Mouse (Mus musculus) embryonic facial prominence, embryonic 13.5 days (tissue): Measurements from ENCODE around the gene H2-Oa. TPM values are rescaled to one million over a fixed set of nuclear protein-coding genes. Genes with fewer than 3 reads are reported as not detected.

ENCODE experiments used
- ATAC-seq: fragments of 200-750 bp; cut with Nextera tagmentation; 2 replicates; pipeline ENCODE4 v1.8.0; 2017; ENCODE audit warnings: low read depth; ENCODE audit not compliant: insufficient number of reproducible peaks, insufficient read depth, low FRiP score, low TSS enrichment
- H3K27ac ChIP-seq: fragments of 300-500 bp; sonication (generic); 2 replicates; pipeline ENCODE4 v1.5.1; 2015; ENCODE audit warnings: moderate library complexity, mild to moderate bottlenecking, inconsistent platforms
- H3K27me3 ChIP-seq: fragments of 300-500 bp; sonication (generic); 2 replicates; pipeline ENCODE4 v1.6.1; 2015; ENCODE audit warnings: mild to moderate bottlenecking, inconsistent platforms
- H3K36me3 ChIP-seq: fragments of 300-500 bp; sonication (generic); 2 replicates; pipeline ENCODE4 v1.6.1; 2015; ENCODE audit warnings: mild to moderate bottlenecking, inconsistent platforms
- H3K4me1 ChIP-seq: fragments of 300-500 bp; sonication (generic); 2 replicates; pipeline ENCODE4 v1.6.1; 2015; ENCODE audit warnings: inconsistent platforms
- H3K4me2 ChIP-seq: fragments of 300-500 bp; sonication (generic); 2 replicates; pipeline ENCODE4 v1.6.1; 2015; ENCODE audit warnings: moderate library complexity, mild to moderate bottlenecking, inconsistent platforms
- H3K4me3 ChIP-seq: fragments of 300-500 bp; sonication (generic); 2 replicates; pipeline ENCODE4 v1.5.1; 2015; ENCODE audit warnings: mild to moderate bottlenecking, inconsistent platforms
- H3K9ac ChIP-seq: fragments of 300-500 bp; sonication (generic); 2 replicates; pipeline ENCODE4 v1.6.1; 2015; ENCODE audit warnings: mild to moderate bottlenecking, inconsistent platforms
- H3K9me3 ChIP-seq: fragments of 300-500 bp; sonication (generic); 2 replicates; pipeline ENCODE4 v1.6.1; 2016; ENCODE audit warnings: inconsistent platforms
- WGBS: fragments of 180-500 bp; shearing (Covaris S2); methylation state at CpG from one replicate; pipeline ENCODE4 v1.1.7; 2015; ENCODE audit warnings: mixed read lengths; 5-methylcytosine and 5-hydroxymethylcytosine counted together
- polyA plus RNA-seq: library from polyadenylated mRNA; unstranded; fragments of >200 nt; fragmentation: Nextera tagmentation; extraction: Ambion mirVana; gene quantifications from 2 replicates; pipeline ENCODE4 v1.2.1, GENCODE M21; 2015

Gene H2-Oa
- polyA plus RNA-seq, 1 experiment from 2014 or later = 0.48 TPM

GRCm38 (mm10) chr17:34102831-34103230 lies 10.7 kb downstream of the H2-Oa start:
- Histone ChIP-seq H3K4me1 (peaks cover 4% of the 10 kb centered on the region; the same call in 1 of the 2 replicates), H3K27me3 (no peaks in the 10 kb centered on the region), H3K36me3 (no peaks in the 10 kb centered on the region), H3K4me2 (no peak overlapping the region), H3K9me3 (no peaks in the 10 kb centered on the region), H3K27ac (no peak overlapping the region), H3K4me3 (no peak overlapping the region), H3K9ac (no peak overlapping the region)
- 81% methylated on average over 6 of the region's 6 CpGs for whole genome bisulfite sequencing
- ATAC-seq = no peak

- peaks cover 9% of the 10 kb centered on the region for H3K36me3 ChIP-seq
- no peak overlapping the region for H3K4me2 ChIP-seq
- no peaks in the 10 kb centered on the region; the same call in 1 of the 2 replicates for H3K4me1 ChIP-seq
- 87% methylated on average over 9 of the region's 9 CpGs for WGBS
- no peak overlapping the region for H3K4me3 ChIP-seq
- no peak for ATAC-seq
- no peaks in the 10 kb centered on the region for H3K9me3 ChIP-seq
- no peak overlapping the region for H3K9ac ChIP-seq
- H3K27me3 ChIP-seq = no peaks in the 10 kb centered on the region
- no peak overlapping the region for H3K27ac ChIP-seq
Measured at GRCm38 (mm10) chr17:34104804-34105203, 12.7 kb downstream of the H2-Oa start.

- H3K9me3 ChIP-seq = no peaks in the 10 kb centered on the region
- no peak overlapping the region for H3K4me3 ChIP-seq
- WGBS = 84% methylated on average over 7 of the region's 7 CpGs
- no peak overlapping the region for H3K9ac ChIP-seq
- H3K27ac ChIP-seq = no peak overlapping the region
- H3K4me1 ChIP-seq = no peaks in the 10 kb centered on the region; the same call in 1 of the 2 replicates
- no peaks in the 10 kb centered on the region for H3K27me3 ChIP-seq
- no peak overlapping the region for H3K4me2 ChIP-seq
- ATAC-seq = no peak
- peaks cover 27% of the 10 kb centered on the region for H3K36me3 ChIP-seq
Measured at GRCm38 (mm10) chr17:34106555-34106954, 14.4 kb downstream of the H2-Oa start.

- Histone ChIP-seq H3K4me1 (peaks cover 2% of the 10 kb centered on the region; the same call in 1 of the 2 replicates), H3K4me3 (no peak overlapping the region), H3K27me3 (no peaks in the 10 kb centered on the region), H3K9me3 (no peaks in the 10 kb centered on the region), H3K9ac (no peak overlapping the region), H3K36me3 (peaks cover 34% of the 10 kb centered on the region), H3K4me2 (no peak overlapping the region), H3K27ac (no peak overlapping the region)
- WGBS = 73% methylated on average over 7 of the region's 7 CpGs
- ATAC-seq = 0 out of 2 replicates have a peak, but pooled peaks have one; percentile 32
Measured at GRCm38 (mm10) chr17:34107109-34107867, 15.1 kb downstream of the H2-Oa start.

GRCm38 (mm10) chr17:34108460-34108859 lies 16.3 kb downstream of the H2-Oa start:
- Histone ChIP-seq H3K27me3 (no peaks in the 10 kb centered on the region), H3K4me1 (peaks cover 3% of the 10 kb centered on the region), H3K9ac (no peak overlapping the region), H3K4me2 (no peak overlapping the region), H3K36me3 (peaks cover 46% of the 10 kb centered on the region), H3K27ac (no peak overlapping the region), H3K4me3 (no peak overlapping the region), H3K9me3 (no peaks in the 10 kb centered on the region)
- ATAC-seq = no peak
- WGBS = 89% methylated on average over 5 of the region's 6 CpGs

GRCm38 (mm10) chr17:34109038-34109805 lies 17.1 kb downstream of the H2-Oa start:
- Histone ChIP-seq H3K4me1 (peaks cover 3% of the 10 kb centered on the region), H3K9ac (no peak overlapping the region), H3K4me3 (no peak overlapping the region), H3K27ac (no peak overlapping the region), H3K9me3 (no peaks in the 10 kb centered on the region), H3K27me3 (no peaks in the 10 kb centered on the region), H3K36me3 (peaks cover 54% of the 10 kb centered on the region), H3K4me2 (no peak overlapping the region)
- WGBS = 78% methylated on average over 14 of the region's 14 CpGs
- no peak for ATAC-seq

GRCm38 (mm10) chr17:34109806-34110195 lies 17.7 kb downstream of the H2-Oa start:
- WGBS = 62% methylated on average over 3 of the region's 3 CpGs

GRCm38 (mm10) chr17:34110309-34110708 lies 18.2 kb downstream of the H2-Oa start:
- Histone ChIP-seq H3K4me1 (peaks cover 9% of the 10 kb centered on the region), H3K36me3 (peaks cover 65% of the 10 kb centered on the region), H3K27ac (peak overlapping the region; percentile 51), H3K27me3 (no peaks in the 10 kb centered on the region), H3K4me3 (no peak overlapping the region), H3K9me3 (no peaks in the 10 kb centered on the region), H3K4me2 (no peak overlapping the region), H3K9ac (0 out of 2 replicates have a peak overlapping the region, but pooled peaks have one; percentile 27)
- ATAC-seq = no peak
- 60% methylated on average over 8 of the region's 8 CpGs for WGBS

More at GRCm38 (mm10) chr17:34109806-34110195, 17.7 kb downstream of the H2-Oa start:
- peak overlapping the region; percentile 51; the same call in 1 of the 2 replicates for H3K27ac ChIP-seq
- H3K9me3 ChIP-seq = no peaks in the 10 kb centered on the region
- no peak overlapping the region for H3K9ac ChIP-seq
- no peaks in the 10 kb centered on the region for H3K27me3 ChIP-seq
- H3K4me3 ChIP-seq = no peak overlapping the region
- no peak overlapping the region for H3K4me2 ChIP-seq
- peaks cover 59% of the 10 kb centered on the region for H3K36me3 ChIP-seq
- ATAC-seq = no peak
- H3K4me1 ChIP-seq = peaks cover 5% of the 10 kb centered on the region

- 93% methylated on average over 7 of the region's 7 CpGs for WGBS
- Histone ChIP-seq H3K9me3 (no peaks in the 10 kb centered on the region), H3K27me3 (no peaks in the 10 kb centered on the region), H3K9ac (no peak overlapping the region), H3K36me3 (peaks cover 99% of the 10 kb centered on the region), H3K27ac (no peak overlapping the region), H3K4me1 (peaks cover 26% of the 10 kb centered on the region), H3K4me3 (no peak overlapping the region), H3K4me2 (no peak overlapping the region)
- no peak for ATAC-seq
Measured at GRCm38 (mm10) chr17:34114114-34114513, 22.0 kb downstream of the H2-Oa start.

GRCm38 (mm10) chr17:34116736-34117370 lies 24.7 kb downstream of the H2-Oa start:
- Histone ChIP-seq H3K27ac (no peak overlapping the region), H3K4me3 (peak overlapping the region; percentile 97), H3K9me3 (no peaks in the 10 kb centered on the region), H3K36me3 (peaks cover 71% of the 10 kb centered on the region), H3K9ac (peak overlapping the region; percentile 98), H3K27me3 (no peaks in the 10 kb centered on the region), H3K4me2 (peak overlapping the region; percentile 92), H3K4me1 (peaks cover 26% of the 10 kb centered on the region)
- ATAC-seq = no peak
- 21% methylated on average over 7 of the region's 7 CpGs for WGBS

GRCm38 (mm10) chr17:34117421-34118112 lies 25.4 kb downstream of the H2-Oa start:
- Histone ChIP-seq H3K9me3 (no peaks in the 10 kb centered on the region), H3K4me2 (peak overlapping the region; percentile 92), H3K27me3 (no peaks in the 10 kb centered on the region), H3K36me3 (peaks cover 64% of the 10 kb centered on the region), H3K27ac (peak overlapping the region; percentile 100; the same call in 1 of the 2 replicates), H3K4me3 (peak overlapping the region; percentile 97), H3K9ac (peak overlapping the region; percentile 98), H3K4me1 (peaks cover 23% of the 10 kb centered on the region)
- under 1% methylated on average over 5 of the region's 5 CpGs for WGBS
- ATAC-seq = no peak
